Mouse (Mus musculus) adrenal gland, postnatal 0 days (tissue): ENCODE results near the gene Vmn1r195. TPM values are rescaled to one million over a fixed set of nuclear protein-coding genes. Genes with fewer than 3 reads are reported as not detected.

Experiments
- polyA plus RNA-seq: library from polyadenylated mRNA; unstranded; fragments of >200 nt; fragmentation: Nextera tagmentation; extraction: Ambion mirVana; gene quantifications from 2 replicates; pipeline ENCODE4 v1.2.1, GENCODE M21; 2015

Gene Vmn1r195
- polyA plus RNA-seq, result not detected in 2 replicates

GRCm38 (mm10) chr13:22270222-22270621 lies at the start of gene Vmn1r195:
Vmn1r195 (plus strand) TSS chr13:22270522.

GRCm38 (mm10) chr13:22223060-22223459 lies 47.3 kb upstream of the Vmn1r195 start, which contains the start of gene Vmn1r193:
Vmn1r193 (minus strand) TSS chr13:22223160.

GRCm38 (mm10) chr13:22243915-22244314 lies 26.4 kb upstream of the Vmn1r195 start, which contains the start of gene Vmn1r194:
Vmn1r194 (plus strand) TSS chr13:22244215.

GRCm38 (mm10) chr13:22289620-22290019 lies 19.3 kb downstream of the Vmn1r195 start, which contains the start of gene Vmn1r196:
Vmn1r196 (plus strand) TSS chr13:22289920.

GRCm38 (mm10) chr13:22324289-22324688 lies 54.0 kb downstream of the Vmn1r195 start, which contains the start of gene Vmn1r197:
Vmn1r197 (plus strand) TSS chr13:22324589.

Other genes starting within 250 kb of the Vmn1r195 start
- gene Hist1h2ah, start 235.0 kb upstream of the Vmn1r195 start, polyA plus RNA-seq, result 4.4 TPM in 1 of 2 replicates, not detected in the other
- gene Hist1h2bk, start 234.7 kb upstream of the Vmn1r195 start, polyA plus RNA-seq, result 2.2 TPM in 2 replicates
- gene Hist1h4i, start 229.2 kb upstream of the Vmn1r195 start, polyA plus RNA-seq, result 13.6 and 16.5 TPM in 2 replicates
- gene Hist1h2ag, start 227.6 kb upstream of the Vmn1r195 start, polyA plus RNA-seq, result 8.9 and 16.4 TPM in 2 replicates
- 2.6 and 4.8 TPM in 2 replicates for gene Hist1h2bj, start 227.3 kb upstream of the Vmn1r195 start, polyA plus RNA-seq
- gene Vmn1r188, start 186.1 kb upstream of the Vmn1r195 start, polyA plus RNA-seq, result not detected in 2 replicates
- not detected in 2 replicates for gene Vmn1r189, start 164.7 kb upstream of the Vmn1r195 start, polyA plus RNA-seq
- not detected in 2 replicates for gene Vmn1r191, start 86.6 kb upstream of the Vmn1r195 start, polyA plus RNA-seq
- not detected in 2 replicates for gene Vmn1r192, start 79.4 kb upstream of the Vmn1r195 start, polyA plus RNA-seq
- gene Vmn1r193, start 47.4 kb upstream of the Vmn1r195 start, polyA plus RNA-seq, result not detected in 2 replicates
- gene Vmn1r194, start 26.3 kb upstream of the Vmn1r195 start, polyA plus RNA-seq, result not detected in 2 replicates
- gene Vmn1r196, start 19.4 kb downstream of the Vmn1r195 start, polyA plus RNA-seq, result not detected in 2 replicates
- gene Vmn1r197, start 54.1 kb downstream of the Vmn1r195 start, polyA plus RNA-seq, result not detected in 2 replicates
- not detected in 2 replicates for gene Vmn1r198, start 79.8 kb downstream of the Vmn1r195 start, polyA plus RNA-seq
- gene Vmn1r199, start 109.3 kb downstream of the Vmn1r195 start, polyA plus RNA-seq, result not detected in 2 replicates
- not detected in 2 replicates for gene Vmn1r200, start 119.9 kb downstream of the Vmn1r195 start, polyA plus RNA-seq
- not detected in 2 replicates for gene Vmn1r201, start 201.4 kb downstream of the Vmn1r195 start, polyA plus RNA-seq
- gene Vmn1r202, start 234.9 kb downstream of the Vmn1r195 start, polyA plus RNA-seq, result not detected in 2 replicates
- gene Vmn1r203, start 247.6 kb downstream of the Vmn1r195 start, polyA plus RNA-seq, result not detected in 2 replicates